Mouse (Mus musculus) kidney, postnatal 0 days (tissue): ENCODE measurements around the gene Uspl1. TPM values are rescaled to one million over a fixed set of nuclear protein-coding genes. Genes with fewer than 3 reads are reported as not detected.
A peak's percentile ranks its signal among the peaks of the same experiment; 100 is the strongest.

Experiments
- ATAC-seq: fragments of 200-750 bp; cut with Nextera tagmentation; replicated peaks from 2 replicates; pipeline ENCODE4 v1.8.0; 2017; ENCODE audit warnings: low read depth, moderate number of reproducible peaks, moderate TSS enrichment, moderate library complexity; ENCODE audit not compliant: low FRiP score
- DNase-seq: peaks from one replicate; pipeline ENCODE4 v3.0.0-alpha.2; 2016; ENCODE audit warnings: low spot score
- H3K27ac ChIP-seq: fragments of 300-500 bp; sonication (generic); 2 replicates; pipeline ENCODE4 v1.5.1; 2014; ENCODE audit warnings: mild to moderate bottlenecking
- H3K27me3 ChIP-seq: fragments of 300-500 bp; sonication (generic); 2 replicates; pipeline ENCODE4 v1.6.1; 2014; ENCODE audit warnings: low read length, mixed read lengths; ENCODE audit not compliant: insufficient read depth
- H3K36me3 ChIP-seq: fragments of 300-500 bp; sonication (generic); 2 replicates; pipeline ENCODE4 v1.6.1; 2014; ENCODE audit warnings: low read length, mixed read lengths; ENCODE audit not compliant: insufficient read depth
- H3K4me1 ChIP-seq: fragments of 300-500 bp; sonication (generic); replicated peaks from 2 replicates; pipeline ENCODE4 v1.6.1; 2014; ENCODE audit warnings: antibody characterized with exemption, low read length, mixed read lengths; ENCODE audit not compliant: insufficient read depth
- H3K4me2 ChIP-seq: fragments of 300-500 bp; sonication (generic); 2 replicates; pipeline ENCODE4 v1.6.1; 2014; ENCODE audit warnings: mild to moderate bottlenecking, low read length, moderate library complexity, mixed read lengths
- H3K4me3 ChIP-seq: fragments of 300-500 bp; sonication (generic); replicated peaks from 2 replicates; pipeline ENCODE4 v1.5.1; 2014; ENCODE audit warnings: low read depth, low read length
- H3K9ac ChIP-seq: fragments of 300-500 bp; sonication (generic); 2 replicates; pipeline ENCODE4 v1.6.1; 2014; ENCODE audit warnings: low read depth, low read length
- H3K9me3 ChIP-seq: fragments of 300-500 bp; sonication (generic); replicated peaks from 2 replicates; pipeline ENCODE4 v1.6.1; 2016; ENCODE audit warnings: low read length, inconsistent platforms, mixed read lengths
- CTCF ChIP-seq: IDR thresholded peaks from 2 replicates; pipeline ENCODE4 v1.5.1; 2016; ENCODE audit warnings: antibody characterized with exemption, low read depth, mild to moderate bottlenecking, moderate library complexity
- WGBS: fragments of 180-500 bp; shearing (Covaris S2); extraction: QIAGEN DNeasy Blood & Tissue Kit; methylation state at CpG from one replicate; pipeline ENCODE4 v1.1.7; 2014; 5-methylcytosine and 5-hydroxymethylcytosine counted together
- microRNA-seq: library from miRNA; unstranded; fragments of <30 nt; microRNA quantifications from one replicate; pipeline ENCODE4, GENCODE M21; 2016
- polyA plus RNA-seq: library from polyadenylated mRNA; unstranded; fragments of >200 nt; fragmentation: Nextera tagmentation; extraction: Ambion mirVana; gene quantifications from 2 replicates; pipeline ENCODE4 v1.2.1, GENCODE M21; 2015

Uspl1 gene
- polyA plus RNA-seq, 1 experiment from 2014 or later: 29.2 TPM

DNA sequence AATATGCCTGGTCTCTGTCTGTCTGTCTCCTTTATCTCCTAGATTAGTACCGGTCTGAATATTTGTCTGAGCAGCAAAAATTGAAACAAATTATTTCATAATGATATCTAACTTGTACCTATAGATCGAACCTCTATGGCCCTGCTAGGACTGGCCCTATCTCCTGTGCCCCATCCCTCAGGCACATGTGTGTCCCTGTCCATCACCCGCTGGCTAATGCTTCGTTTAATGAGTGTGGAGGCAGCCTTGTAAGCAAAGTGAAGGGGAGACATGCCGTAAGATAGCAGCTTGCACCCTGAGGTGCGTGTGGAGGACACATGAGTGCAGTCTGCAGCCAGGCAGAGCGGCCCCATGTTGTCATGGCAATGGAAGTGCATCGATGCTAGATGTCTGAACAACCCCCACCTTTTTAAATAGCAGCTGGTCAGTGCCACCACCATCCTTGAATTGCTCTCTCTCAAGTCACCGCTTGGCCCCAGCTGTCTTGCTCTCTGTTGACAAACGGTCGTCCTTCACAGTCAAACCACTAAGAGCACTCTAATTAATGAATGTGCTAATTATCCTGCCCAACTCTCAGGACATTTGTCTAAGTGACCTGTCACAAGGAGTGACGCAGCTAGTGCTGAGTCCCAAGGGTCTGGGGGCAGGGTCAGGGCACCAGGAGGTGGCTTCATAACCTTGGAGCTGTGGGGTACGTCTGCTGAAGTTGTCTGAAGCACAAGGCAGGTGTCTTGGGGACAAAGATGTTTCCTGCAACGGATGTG lies 73.5 kb downstream of the Uspl1 start:
- H3K27me3 ChIP-seq: no peaks in the 10 kb centered on the region
- H3K4me1 ChIP-seq: peaks cover 7% of the 10 kb centered on the region; the same call in 1 of the 2 replicates
- DNase-seq: no peak
- no peak overlapping the region for H3K9ac ChIP-seq
- ATAC-seq: no peak
- WGBS: 57% methylated on average over 14 of the region's 14 CpGs
- H3K9me3 ChIP-seq: no peaks in the 10 kb centered on the region
- no peak for TF ChIP-seq CTCF
- no peaks in the 10 kb centered on the region for H3K36me3 ChIP-seq
- H3K4me3 ChIP-seq: no peak overlapping the region
- H3K27ac ChIP-seq: no peak overlapping the region
- H3K4me2 ChIP-seq: no peak overlapping the region

DNA sequence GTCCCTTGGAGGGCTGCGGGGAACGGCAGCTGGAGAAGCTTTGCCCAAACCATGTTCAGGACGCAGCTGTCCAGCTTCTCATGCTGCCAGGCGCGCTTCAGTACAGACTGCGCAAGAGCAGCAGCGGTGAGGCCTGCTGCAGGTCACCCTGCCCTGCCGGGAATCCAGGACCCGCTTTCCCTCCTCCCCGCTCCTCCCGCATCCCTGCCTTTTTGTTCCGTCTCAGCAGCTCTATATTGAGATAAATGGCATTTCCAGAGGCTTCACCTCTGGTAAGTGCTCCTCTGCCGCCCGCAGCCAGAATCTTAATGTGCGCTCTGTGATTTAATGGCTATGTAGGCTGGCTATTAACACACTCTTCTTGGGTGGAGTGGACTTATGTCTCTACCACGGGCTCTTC lies 74.9 kb downstream of the Uspl1 start:
- peaks cover 7% of the 10 kb centered on the region; the same call in 1 of the 2 replicates for H3K4me1 ChIP-seq
- H3K9ac ChIP-seq: peak overlapping the region; percentile 40
- ATAC-seq (peak; percentile 40; the same call in 1 of the 2 replicates), DNase-seq (no peak)
- H3K27ac ChIP-seq: 0 out of 2 replicates have a peak overlapping the region, but pooled peaks have one; percentile 13
- no peaks in the 10 kb centered on the region for H3K9me3 ChIP-seq
- WGBS: 18% methylated on average over 16 of the region's 16 CpGs
- peak overlapping the region; percentile 36 for H3K4me2 ChIP-seq
- no peaks in the 10 kb centered on the region for H3K27me3 ChIP-seq
- no peaks in the 10 kb centered on the region for H3K36me3 ChIP-seq
- TF ChIP-seq CTCF: no peak
- no peak overlapping the region for H3K4me3 ChIP-seq

DNA sequence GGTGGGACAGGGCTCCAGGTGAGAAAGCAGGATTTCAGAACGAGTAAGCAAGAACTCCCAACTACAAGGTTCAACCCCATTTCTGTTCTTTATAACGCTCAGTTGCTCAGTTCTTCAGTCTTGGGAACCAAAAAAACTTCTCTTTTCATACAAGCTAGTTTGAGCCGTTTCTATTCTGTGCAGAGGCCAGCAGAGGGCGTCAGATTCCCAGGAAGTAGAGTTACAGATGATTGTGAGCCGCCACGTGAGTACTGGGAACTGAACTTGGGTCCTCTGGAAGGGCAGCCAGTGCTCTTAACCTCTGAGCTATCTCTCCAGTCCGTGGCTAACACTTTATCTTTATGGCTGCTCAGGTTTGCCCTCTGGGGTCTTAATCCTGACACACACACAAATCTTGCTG lies 77.3 kb downstream of the Uspl1 start:
- H3K4me3 ChIP-seq: no peak overlapping the region
- DNase-seq: no peak
- 76% methylated on average over 7 of the region's 7 CpGs for WGBS
- no peaks in the 10 kb centered on the region for H3K27me3 ChIP-seq
- H3K4me1 ChIP-seq: peaks cover 7% of the 10 kb centered on the region; the same call in 1 of the 2 replicates
- no peak for ATAC-seq
- no peak overlapping the region for H3K9ac ChIP-seq
- no peak overlapping the region for H3K27ac ChIP-seq
- no peaks in the 10 kb centered on the region for H3K36me3 ChIP-seq
- TF ChIP-seq CTCF: no peak
- no peaks in the 10 kb centered on the region for H3K9me3 ChIP-seq
- no peak overlapping the region for H3K4me2 ChIP-seq

DNA sequence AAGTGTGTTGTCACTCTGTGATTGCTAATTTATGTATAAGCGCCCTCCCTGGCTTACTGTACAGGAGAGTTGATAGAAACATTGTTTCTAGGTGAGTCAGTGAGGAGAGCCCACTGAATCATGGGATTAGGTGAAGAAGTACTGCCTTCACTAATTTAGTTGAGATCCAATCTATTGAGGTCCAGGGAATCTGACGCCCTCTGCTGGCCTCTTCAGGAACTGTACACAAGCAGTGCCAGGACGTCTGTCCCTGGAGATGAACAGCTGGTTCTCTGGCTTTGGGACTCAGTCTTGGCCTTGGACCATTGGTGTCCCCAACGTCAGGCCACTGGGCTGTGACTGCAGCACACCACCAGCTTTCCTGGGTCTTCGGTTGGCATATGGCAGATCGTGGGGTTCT lies 77.7 kb downstream of the Uspl1 start:
- ATAC-seq: no peak
- DNase-seq: no peak
- H3K9me3 ChIP-seq: no peaks in the 10 kb centered on the region
- no peak overlapping the region for H3K4me3 ChIP-seq
- no peak overlapping the region for H3K9ac ChIP-seq
- H3K36me3 ChIP-seq: no peaks in the 10 kb centered on the region
- no peaks in the 10 kb centered on the region for H3K27me3 ChIP-seq
- H3K4me2 ChIP-seq: no peak overlapping the region
- H3K27ac ChIP-seq: no peak overlapping the region
- TF ChIP-seq CTCF: peak; percentile 55
- H3K4me1 ChIP-seq: peaks cover 7% of the 10 kb centered on the region; the same call in 1 of the 2 replicates
- WGBS: 71% methylated on average over 6 of the region's 6 CpGs

DNA sequence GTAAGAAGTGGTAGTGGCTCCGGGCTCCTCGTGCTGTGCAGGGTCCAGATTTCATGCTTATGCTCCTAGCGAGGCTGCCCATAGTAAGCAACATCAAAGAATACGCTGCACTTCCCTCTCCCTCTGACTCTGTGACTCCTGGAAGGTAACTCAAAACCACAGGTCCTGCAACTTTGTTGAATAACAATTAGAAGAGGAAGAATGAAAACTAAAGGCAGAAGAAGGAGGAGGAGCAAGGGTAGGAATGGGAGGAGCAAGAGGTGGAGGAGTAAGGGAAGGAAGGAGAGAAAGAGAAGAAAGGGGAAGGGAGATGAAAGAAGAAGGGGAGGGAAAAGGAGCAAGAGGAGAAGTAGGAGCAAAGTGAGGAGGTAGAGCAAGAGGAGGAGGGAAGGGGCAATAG lies 80.3 kb downstream of the Uspl1 start, which contains the start of gene Alox5ap:
Gene Alox5ap (plus strand): TSS at position 363 of the 400 bp plus-strand sequence.
- WGBS: 36% methylated on average over 4 of the region's 4 CpGs
- H3K4me1 ChIP-seq: peaks cover 3% of the 10 kb centered on the region; the same call in 1 of the 2 replicates
- no peak within 1 kb of the TSS for H3K4me3 ChIP-seq
- ATAC-seq (no peak), DNase-seq (no peak)
- no peak within 1 kb of the TSS for H3K27ac ChIP-seq
- TF ChIP-seq CTCF: no peak
- H3K4me2 ChIP-seq: no peak within 1 kb of the TSS
- no peaks in the 10 kb centered on the region for H3K36me3 ChIP-seq
- H3K27me3 ChIP-seq: no peaks in the 10 kb centered on the region
- no peak within 1 kb of the TSS for H3K9ac ChIP-seq
- no peaks in the 10 kb centered on the region for H3K9me3 ChIP-seq

DNA sequence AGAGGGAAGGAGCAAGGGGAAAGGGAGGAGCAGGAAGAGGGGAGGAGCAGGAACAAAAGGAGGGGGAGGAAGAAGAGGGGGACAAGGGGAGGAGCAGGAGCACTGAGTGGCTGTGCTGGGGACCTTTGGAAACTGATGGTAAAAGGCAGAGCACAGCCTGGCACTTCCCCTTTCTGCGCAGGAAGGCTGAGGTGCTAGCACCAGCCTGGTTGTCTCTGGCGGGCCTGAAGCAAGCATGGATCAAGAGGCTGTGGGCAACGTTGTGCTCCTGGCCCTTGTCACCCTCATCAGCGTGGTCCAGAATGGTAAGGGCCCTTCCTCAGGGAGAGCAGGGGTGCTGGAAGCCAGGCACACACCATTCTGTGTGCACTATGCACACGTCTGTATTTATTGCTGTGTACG lies 80.7 kb downstream of the Uspl1 start:
- no peaks in the 10 kb centered on the region for H3K27me3 ChIP-seq
- DNase-seq (no peak), ATAC-seq (no peak)
- H3K4me1 ChIP-seq: 0 out of 2 replicates have a peak, but pooled peaks cover 3% of the 10 kb centered on the region
- no peak overlapping the region for H3K4me2 ChIP-seq
- H3K4me3 ChIP-seq: no peak overlapping the region
- no peak overlapping the region for H3K27ac ChIP-seq
- no peaks in the 10 kb centered on the region for H3K9me3 ChIP-seq
- TF ChIP-seq CTCF: no peak
- no peak overlapping the region for H3K9ac ChIP-seq
- no peaks in the 10 kb centered on the region for H3K36me3 ChIP-seq
- 58% methylated on average over 6 of the region's 6 CpGs for WGBS

Small RNAs within 50 kb of the gene (microRNA-seq; reads per million reads assigned to microRNA genes)
- gene Gm24105: not detected

Other genes starting within 250 kb of the Uspl1 start
- gene Gm42791, start 189.2 kb upstream of the Uspl1 start, polyA plus RNA-seq: 0.22 TPM in 1 of 2 replicates, not detected in the other
- gene Hmgb1, start 139 bp downstream of the Uspl1 start, polyA plus RNA-seq: 1,196 and 1,208 TPM in 2 replicates
- gene Alox5ap, start 80.4 kb downstream of the Uspl1 start, polyA plus RNA-seq: 18.1 and 19.8 TPM in 2 replicates
- gene Medag, start 227.4 kb downstream of the Uspl1 start, polyA plus RNA-seq: 0.24 and 0.31 TPM in 2 replicates